Mouse (Mus musculus) frontal cortex, postnatal 14 days (tissue): ENCODE measurements around the gene Gm47959.
"Not testable (repeated sequence)": the region's sequence is repeated elsewhere in the genome, so short reads cannot be mapped to it uniquely, and the experiment has no call there.

Experiments used
- DNase-seq, 2 experiments: peaks; one replicate each; pipeline ENCODE4 v3.0.0; 2022; ENCODE audit warnings: low spot score in 2 of 2

Gene Gm47959

DNA sequence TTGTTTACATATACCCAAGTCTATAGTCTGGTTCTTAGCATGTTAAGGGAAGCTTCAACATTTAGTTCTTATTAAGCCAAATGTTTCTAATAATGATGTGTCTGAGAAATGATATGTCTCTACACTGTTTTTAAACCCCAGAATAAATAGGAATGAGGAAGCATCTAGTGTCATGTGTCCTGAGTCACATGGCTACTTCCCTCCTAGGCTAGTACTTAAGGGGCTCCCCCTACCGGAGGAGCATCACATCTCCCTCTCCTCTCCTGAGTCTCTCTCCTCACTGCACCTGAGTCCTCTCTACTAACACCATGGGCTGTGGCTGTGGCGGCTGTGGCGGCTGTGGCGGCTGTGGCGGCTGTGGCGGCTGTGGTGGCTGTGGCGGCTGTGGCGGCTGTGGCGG, at the start of gene Gm47959:
Gene Gm47959 (plus strand): TSS at position 243 of the 400 bp plus-strand sequence.
- not testable (repeated sequence) for DNase-seq

DNA sequence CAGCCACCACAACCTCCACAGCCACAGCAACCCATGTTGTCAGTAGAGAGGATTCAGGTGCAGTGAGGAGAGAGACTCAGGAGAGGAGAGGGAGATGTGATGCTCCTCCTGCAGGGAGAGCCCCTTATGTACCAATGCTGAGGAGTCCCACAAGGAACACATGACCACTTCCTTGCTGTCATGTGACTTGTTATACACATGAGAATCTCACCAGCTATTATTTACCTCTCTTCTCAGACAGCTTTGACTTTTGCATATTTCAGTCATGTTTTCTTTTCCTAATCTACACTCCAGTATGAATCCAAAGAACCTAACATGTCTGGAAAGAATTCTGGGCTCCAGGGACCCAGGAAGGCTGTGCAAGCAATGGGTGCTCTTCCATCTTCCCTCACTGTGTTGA, 44.4 kb upstream of the Gm47959 start, which contains the start of gene Gm7544:
Gene Gm7544 (minus strand): TSS at position 101 of the 400 bp plus-strand sequence.
- not testable (repeated sequence) for DNase-seq

DNA sequence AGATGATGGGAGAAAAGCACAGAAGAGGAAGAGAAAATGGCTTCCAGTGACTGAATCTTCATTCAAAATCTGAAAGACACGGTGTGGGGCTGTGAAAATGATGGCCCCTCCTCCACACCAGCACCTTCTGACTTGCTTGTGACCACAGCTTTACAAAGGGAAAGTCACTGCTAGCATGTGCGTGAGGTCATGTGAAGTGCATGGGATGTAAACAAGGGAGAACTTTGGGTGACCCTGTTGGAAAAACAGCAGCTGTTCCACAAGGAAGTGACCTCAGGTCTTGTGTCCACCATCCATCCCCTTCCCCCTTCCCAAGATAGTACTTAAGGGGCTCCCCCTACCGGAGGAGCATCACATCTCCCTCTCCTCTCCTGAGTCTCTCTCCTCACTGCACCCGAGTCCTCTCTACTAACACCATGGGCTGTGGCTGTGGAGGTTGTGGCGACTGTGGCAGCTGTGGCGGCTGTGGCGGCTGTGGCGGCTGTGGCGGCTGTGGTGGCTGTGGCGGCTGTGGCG, 40.4 kb upstream of the Gm47959 start, which contains the start of gene Gm47955:
Gene Gm47955 (plus strand): TSS at position 417 of the 516 bp plus-strand sequence.
- no peak for DNase-seq

DNA sequence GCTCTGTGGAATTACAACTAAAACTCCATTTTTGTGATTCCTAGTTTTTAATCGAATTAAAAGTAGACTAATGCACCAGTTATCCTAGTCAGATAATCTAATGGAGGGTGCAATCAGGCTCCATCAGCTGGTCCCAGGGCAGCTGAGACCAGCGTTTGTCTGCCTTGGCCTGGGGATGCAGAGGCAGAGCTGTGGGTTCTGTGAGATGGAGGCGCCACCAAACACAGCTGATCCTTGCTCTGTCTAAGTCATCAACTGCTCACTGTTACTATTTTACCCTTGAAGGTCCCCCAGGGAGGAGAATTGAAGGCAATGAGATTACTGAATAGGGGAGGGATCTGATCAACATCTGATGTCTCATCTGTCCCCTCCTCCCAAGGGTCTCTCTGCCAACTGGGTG, 33.9 kb upstream of the Gm47959 start:
- no peak for DNase-seq

DNA sequence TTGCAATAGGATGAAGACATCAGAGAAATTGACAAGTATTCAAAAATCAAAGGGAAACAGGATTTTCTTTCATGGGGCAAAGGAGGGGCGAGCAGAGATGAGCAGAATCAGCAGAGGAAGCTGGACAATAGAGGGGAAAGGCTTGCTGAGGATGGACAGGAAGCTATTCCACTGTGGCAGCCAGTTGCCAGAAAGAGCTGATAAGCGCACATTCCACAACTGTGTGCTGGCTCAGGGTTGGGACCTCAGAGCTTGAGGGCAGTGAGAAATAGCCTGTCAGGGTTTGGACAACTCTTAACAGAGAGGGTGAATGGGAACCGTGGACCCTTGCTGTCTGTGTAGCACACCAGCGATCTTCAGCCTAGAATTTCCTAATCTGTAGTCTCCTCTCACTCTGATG, 28.3 kb upstream of the Gm47959 start:
- no peak for DNase-seq

DNA sequence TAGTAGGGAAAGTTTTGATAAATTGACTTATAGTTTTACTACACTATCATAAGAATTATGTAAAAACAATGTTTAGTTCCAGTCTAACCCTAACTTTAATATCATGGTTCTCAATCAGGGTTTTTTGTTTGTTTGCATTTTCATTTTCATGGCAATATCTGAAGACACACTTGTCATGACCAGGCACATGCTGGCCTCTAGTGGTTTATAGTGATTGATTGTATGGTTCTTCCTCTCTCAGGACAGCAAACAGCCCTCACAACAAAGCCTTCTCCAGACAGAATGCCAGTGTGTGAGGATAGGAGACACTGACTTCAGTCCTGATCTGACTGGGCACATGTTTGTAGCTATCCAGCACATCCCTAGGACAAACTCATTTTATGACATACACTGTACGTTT, 27.1 kb upstream of the Gm47959 start:
- no peak for DNase-seq

DNA sequence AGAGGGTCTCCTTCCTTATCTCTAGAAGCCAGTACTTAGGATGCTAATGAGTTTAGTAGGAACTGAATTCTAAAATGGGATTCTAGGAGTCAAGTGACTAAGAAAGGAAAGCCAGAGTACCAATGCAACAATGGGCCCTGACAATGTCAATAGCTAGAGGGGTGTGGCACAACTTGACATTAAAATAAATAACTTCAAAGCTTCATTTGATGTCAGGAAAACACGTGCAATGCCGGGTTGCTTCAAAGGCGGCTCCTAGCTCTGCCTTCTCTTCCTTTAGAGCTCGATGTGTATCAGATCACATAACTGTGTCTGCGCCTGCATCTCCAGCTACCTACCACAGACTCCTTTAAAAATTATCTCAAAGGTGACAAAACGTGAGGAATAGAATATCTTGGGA, 26.4 kb upstream of the Gm47959 start:
- DNase-seq = no peak

DNA sequence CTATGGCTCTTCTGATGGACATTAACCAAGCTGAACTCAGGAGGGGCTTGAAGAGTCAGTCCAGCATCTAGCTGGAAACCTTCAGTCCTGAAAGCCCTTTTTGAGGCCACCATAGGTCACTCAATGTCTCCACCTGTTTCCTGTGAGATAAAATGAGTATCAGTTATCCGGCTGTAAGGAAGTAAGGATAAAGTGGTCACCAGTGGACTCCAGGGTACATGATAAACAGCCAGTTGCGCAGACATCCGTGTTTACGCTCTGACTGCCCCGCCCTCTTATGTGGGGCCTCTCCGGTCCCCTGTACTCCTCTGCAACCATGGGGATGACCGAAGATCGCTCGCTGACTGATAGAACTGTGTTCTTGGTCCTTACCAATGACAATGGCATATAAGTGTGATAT, 26.0 kb upstream of the Gm47959 start:
- DNase-seq = no peak

DNA sequence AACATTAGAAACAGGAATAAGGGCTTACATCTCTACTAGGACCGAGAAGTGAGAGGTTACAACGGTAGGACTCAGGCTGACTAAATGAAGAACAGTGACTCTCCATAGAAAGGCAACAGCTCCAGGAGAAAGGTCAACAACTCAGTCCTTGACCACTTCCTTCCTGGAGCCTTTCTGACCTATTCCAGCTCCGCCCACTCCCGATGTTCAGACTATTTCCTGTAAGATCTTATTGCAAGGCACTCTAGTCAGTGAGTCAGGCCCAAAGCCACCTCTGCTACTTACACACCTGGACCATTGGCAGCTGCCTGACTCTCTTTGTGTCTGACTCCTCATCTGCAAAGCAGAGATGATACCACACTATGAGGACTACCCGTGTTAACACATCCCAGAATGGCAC, 24.6 kb upstream of the Gm47959 start:
- no peak for DNase-seq

DNA sequence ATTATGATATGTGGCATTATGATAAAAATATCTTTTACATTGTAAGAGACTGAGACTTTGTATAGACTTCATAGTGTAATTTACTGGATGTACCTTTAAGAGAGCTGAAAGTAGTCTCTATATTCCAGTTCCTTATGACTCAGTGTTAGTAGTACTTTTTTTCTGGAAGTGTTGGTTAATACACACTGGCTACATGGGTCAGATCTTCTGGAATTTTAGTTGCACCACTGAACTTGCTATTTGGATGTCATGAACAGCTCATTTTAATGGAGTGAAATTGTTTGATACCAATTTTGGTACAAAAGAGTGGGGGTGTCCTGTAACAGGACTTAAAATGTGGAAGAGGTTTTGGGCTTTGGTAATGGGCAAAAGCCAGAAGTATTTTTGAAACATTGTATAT, 22.5 kb upstream of the Gm47959 start:
- DNase-seq = no peak

DNA sequence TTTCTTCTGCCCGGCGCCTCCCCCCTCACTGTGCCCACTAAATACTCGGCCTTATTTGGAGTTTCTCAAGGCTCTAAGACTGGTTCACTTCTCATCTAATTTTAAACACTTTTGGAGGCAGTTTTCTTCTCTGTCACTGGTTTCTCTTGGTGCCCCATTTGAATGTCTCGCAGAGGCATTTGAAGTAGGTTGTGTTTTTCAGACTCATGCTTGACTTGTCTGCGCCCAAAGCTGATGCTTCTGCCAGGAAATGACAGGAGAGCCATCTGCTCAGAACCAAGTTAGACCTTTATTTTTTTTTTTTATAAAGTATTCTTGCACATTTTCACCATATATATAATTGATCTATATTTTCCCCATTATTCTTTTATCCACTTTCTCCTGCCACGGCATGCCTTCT, 13.6 kb upstream of the Gm47959 start:
- DNase-seq = no peak

DNA sequence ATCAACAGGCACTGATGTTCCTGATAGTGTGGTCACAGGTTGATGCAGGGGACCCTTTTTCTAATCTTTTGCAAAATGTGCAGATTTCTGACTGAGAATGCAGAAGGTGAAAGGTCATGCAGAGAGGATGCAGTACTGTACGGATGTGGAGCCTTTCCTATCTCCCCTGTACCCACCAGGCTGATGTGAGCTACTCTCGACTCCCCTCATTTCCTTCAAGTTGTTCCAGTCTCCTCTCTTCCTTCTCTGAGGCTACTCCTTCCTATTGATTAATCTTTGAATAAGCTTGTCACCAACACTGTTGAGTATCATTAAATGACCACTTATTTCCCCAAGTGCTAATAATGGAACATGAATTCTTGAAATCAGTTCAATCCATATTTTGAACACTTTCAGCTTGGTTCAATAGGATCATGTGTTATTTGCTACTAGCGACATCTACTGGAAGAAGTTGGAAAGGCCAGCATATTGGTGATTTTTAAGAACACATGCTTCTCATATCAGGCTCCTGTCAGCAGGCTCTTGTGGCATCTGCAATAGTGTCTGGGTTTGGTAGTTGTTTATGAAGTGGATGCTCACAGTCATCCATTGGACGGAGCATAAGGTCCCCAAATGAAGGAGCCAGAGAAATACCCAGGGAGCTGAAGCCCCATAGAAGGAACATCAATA, 12.7 kb upstream of the Gm47959 start:
- DNase-seq = no peak

DNA sequence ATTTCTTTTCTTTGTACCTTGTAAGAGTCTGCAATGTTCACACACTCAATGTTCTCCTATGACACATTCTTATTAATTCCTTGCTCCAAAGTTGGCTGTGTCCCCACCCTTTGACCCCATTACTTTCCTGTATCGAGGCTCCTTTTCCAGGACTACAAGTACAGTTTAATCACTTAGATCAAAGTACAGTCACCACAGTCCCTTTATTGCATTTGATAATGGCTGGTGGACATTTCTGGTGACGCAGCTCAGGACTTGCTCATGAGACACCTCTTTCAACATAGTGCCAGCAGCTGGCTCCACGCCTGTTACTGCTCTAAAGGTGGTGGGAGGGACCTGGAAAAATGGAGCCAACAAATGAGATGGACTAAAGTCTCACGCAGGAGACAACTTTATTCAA, 9.3 kb upstream of the Gm47959 start:
- no peak for DNase-seq

DNA sequence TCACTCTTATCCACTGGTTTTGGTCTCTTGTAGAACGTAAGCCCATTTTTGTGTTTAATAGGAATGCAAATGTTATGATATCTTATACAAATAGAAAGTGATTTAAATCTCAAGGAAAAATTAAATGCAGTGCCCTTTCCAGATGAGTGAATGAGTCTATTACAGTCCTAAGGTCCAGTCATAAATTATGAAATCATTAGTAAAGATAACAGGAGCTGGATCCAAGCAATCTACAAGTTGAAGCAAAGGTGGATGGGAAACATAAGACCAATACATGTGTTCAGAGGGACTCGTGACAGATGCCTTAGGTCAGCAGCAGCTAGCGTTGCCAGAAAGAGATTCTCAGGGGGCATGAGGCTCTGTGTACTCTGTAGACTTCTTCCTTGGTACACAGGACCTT, 8.8 kb upstream of the Gm47959 start:
- DNase-seq = no peak

DNA sequence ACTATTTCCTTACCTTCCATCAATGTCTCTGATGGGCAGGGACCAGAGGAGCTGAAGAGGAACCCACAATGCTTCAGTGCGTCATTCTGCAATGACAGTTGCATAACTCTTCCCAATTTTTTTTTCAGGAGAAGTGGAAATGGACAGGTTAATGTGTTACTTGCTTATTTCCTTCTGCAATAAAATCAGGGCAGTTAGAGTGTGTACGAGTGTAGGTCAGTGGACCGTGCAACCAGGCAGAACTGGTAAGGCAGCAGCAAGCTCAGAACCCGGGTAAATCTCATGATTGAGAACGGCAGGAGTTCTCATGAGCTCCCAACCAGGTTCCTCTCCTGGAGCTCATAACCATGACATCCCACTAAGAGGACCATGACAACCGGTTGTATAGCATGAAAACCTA, 8.3 kb upstream of the Gm47959 start:
- DNase-seq = no peak

DNA sequence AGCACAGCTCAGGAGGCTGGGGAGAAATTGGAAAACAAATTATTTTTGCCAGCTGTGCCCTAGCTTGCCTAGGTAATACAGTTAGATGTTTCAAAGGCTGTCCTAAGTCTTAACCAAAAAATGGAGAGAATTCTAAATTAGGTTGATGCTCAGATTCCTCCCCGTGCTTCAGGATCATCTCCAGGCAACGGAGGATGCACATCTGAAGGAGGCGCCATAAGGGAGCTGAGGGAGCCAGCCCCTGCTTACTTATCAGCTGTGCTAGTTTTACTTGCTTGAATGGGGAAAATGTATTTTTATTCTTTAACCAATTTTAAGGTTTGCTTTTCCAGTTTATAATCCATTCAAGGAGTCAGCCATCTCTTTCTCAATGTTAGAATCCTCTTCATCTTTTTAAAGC, 6.4 kb upstream of the Gm47959 start:
- DNase-seq = no peak

DNA sequence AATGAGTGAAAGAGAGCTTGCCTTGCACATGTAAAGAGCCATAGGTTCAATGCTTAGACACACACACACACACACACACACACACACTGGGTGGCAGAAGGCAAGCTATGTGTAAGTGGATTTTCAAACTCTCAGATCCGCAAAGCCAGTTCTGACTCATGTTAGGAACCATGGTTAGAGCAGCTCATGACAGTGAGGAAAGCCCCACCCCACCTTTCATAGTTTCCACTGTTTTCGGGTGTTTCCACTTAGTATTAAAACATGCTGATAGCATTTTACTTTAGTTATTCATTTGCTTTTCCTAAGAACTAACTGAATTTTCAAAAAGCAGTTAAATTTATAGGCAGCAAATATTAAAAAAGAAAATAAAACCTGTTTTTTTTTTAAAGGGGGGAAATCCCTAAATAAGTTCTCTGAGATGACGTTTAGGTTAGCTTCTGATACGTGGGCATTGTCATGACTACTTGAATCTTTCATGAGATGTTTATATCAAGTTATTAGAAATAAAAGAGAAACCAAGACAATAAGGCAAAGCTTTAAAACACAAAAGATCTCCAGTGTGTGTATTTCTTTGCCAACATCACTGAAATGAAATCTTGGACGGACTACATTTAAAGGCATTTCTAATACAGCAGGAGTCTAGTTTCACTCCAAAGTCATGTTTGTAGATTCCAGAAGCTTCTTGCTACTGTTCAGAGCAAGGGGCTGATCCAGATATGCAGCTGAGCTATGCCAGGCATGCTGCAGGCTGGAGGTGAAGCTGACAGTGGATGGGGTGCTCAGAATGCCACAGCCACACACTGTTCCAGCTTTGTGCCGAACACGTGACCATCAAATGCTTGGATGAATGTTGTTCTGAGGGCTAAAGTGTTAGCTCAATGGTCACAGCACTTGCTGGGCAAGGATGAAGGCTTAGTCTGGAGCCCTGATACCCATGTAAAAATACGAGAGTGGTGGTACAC, 6.2 kb downstream of the Gm47959 start:
- DNase-seq = no peak

DNA sequence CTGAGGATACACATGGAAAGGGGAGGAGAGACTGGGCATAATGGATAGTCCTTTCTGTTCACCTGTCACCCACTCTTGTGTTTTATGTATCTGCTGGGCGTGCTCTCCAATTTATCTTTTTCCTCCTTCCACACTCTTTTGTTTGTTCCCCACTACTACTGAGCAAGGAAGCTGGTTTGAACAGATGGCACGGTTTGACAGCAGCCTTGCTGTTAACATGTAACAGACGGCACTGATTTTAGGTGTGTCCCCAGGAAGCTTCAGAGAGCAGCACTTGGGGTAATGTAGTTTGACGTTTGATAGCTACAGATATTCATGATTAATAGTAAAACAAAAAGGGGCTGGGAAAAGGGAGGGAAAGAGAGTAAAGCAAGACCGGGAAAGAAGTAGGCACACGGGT, 7.1 kb downstream of the Gm47959 start:
- DNase-seq = no peak

DNA sequence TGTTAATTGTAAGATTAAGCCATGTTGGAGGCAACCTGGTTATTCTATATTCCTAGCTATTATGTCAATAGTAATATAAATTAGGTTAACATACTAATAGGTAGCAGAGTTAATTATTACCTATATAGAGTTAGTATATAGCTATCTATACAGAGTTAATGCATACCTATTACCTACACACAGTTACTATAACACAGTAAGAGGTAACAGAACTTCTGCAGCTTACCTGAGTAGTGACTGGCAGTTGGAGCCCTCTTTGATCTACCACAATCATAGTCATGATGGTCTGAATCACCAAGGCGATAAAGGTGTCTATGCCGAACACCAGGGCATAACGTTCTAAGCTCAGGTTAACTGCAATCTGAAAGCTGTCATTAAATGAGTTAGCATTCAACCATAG, 14.1 kb downstream of the Gm47959 start:
- no peak for DNase-seq

DNA sequence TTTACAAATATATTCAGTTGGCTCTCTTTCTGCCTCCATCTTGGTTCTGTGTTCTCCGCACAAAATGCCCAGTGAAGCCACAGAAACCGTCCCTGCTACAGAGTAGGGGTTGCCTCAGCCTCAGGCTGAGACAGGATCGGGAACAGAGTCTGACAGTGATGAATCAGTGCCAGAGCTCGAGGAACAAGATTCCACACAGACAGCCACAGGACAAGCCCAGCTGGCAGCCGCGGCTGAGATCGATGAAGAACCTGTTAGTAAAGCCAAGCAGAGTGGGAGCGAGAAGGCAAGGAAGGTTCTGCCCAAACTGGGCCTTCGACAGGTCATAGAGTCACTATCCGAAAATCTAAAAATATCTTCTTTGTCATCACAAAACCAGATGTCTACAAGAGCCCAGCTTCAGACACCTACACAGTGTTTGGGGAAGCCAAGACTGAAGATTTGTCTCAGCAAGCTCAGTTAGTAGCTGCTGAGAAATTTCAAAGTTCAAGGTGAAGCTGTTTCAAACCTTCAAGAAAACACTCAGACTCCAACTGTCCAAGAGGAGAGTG, 15.1 kb downstream of the Gm47959 start:
- DNase-seq = no peak

DNA sequence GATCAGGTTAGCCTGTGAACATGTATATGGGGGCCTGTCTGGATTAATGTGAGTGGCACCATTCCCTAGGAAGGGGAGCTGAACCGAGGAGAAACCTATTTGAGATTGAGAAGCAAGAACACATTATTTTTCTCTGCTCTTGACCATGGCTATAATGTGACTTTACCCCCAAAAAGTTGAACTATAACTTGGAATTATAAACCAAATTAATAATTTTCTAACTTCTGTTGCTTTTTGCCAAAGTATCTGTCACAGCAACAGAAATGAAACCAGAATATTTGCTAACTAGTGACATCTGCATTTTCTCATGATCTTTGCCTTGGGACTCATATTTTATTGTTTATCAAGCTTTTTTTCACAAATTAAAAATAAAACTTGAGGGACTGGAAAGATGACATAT, 16.2 kb downstream of the Gm47959 start:
- DNase-seq = no peak

DNA sequence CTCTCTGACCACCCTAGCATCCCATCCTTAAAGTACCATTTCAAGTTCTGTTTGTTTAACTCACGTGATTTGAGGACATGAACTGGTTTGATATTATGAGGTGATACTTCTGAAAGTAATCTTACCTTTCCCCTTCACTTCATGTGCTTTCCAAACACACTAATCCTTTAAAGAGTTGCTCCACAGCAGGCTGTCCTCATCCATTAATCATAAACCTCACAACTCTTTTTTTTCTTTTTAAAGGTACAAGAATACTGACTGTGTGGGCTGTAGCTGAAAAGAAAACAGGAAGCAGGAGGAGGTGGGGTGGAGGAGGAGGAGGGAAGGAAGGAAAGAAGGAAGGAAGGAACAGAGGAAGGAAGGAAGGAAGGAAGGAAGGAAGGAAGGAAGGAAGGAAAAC, 31.6 kb downstream of the Gm47959 start:
- no peak for DNase-seq
